Mouse (Mus musculus): ENCODE measurements around the gene Lekr1.

The Lekr1 gene

GRCm38 (mm10) chr3:65830801-65831200 lies 164.8 kb downstream of the Lekr1 start:
- DNase-seq (ENCODE audit: low read depth, low spot score) = no peak

- DNase-seq (ENCODE audit: low read depth, low spot score) = no peak
Observed at GRCm38 (mm10) chr3:65832398-65832797, 166.4 kb downstream of the Lekr1 start.

- no peak for DNase-seq (ENCODE audit: low read depth, low spot score)
Observed at GRCm38 (mm10) chr3:65836435-65836834, 170.4 kb downstream of the Lekr1 start.

- DNase-seq (ENCODE audit: low read depth, low spot score) = peak; percentile 36
Observed at GRCm38 (mm10) chr3:65839664-65840063, 173.6 kb downstream of the Lekr1 start.

GRCm38 (mm10) chr3:65841175-65841574 lies 175.1 kb downstream of the Lekr1 start:
- no peak for DNase-seq (ENCODE audit: low read depth, low spot score)

GRCm38 (mm10) chr3:65842515-65843184 lies 176.6 kb downstream of the Lekr1 start:
- DNase-seq (ENCODE audit: low read depth, low spot score) = no peak

- no peak for DNase-seq (ENCODE audit: low read depth, low spot score)
Observed at GRCm38 (mm10) chr3:65843185-65843552, 177.1 kb downstream of the Lekr1 start.

- peak; percentile 92 for DNase-seq (ENCODE audit: low read depth, low spot score)
Observed at GRCm38 (mm10) chr3:65844302-65844701, 178.3 kb downstream of the Lekr1 start.

- DNase-seq (ENCODE audit: low read depth, low spot score) = peak; percentile 45
Observed at GRCm38 (mm10) chr3:65844851-65845552, 179.0 kb downstream of the Lekr1 start.

GRCm38 (mm10) chr3:65847158-65847787 lies 181.2 kb downstream of the Lekr1 start:
- peak; percentile 32 for DNase-seq (ENCODE audit: low read depth, low spot score)

- no peak for DNase-seq (ENCODE audit: low read depth, low spot score)
Observed at GRCm38 (mm10) chr3:65853746-65854145, 187.7 kb downstream of the Lekr1 start.

GRCm38 (mm10) chr3:65855521-65855920 lies 189.5 kb downstream of the Lekr1 start:
- no peak for DNase-seq (ENCODE audit: low read depth, low spot score)

GRCm38 (mm10) chr3:65858118-65858517 lies 192.1 kb downstream of the Lekr1 start:
- no peak for DNase-seq (ENCODE audit: low read depth, low spot score)

GRCm38 (mm10) chr3:65858741-65859348 lies 192.8 kb downstream of the Lekr1 start:
- no peak for DNase-seq (ENCODE audit: low read depth, low spot score)

- no peak for DNase-seq (ENCODE audit: low read depth, low spot score)
Observed at GRCm38 (mm10) chr3:65859750-65860149, 193.7 kb downstream of the Lekr1 start.

- DNase-seq (ENCODE audit: low read depth, low spot score) = no peak
Observed at GRCm38 (mm10) chr3:65860903-65861302, 194.9 kb downstream of the Lekr1 start.

- DNase-seq (ENCODE audit: low read depth, low spot score) = peak; percentile 60
Observed at GRCm38 (mm10) chr3:65861471-65861881, 195.4 kb downstream of the Lekr1 start.

GRCm38 (mm10) chr3:65863297-65863696 lies 197.3 kb downstream of the Lekr1 start:
- DNase-seq (ENCODE audit: low read depth, low spot score) = peak; percentile 94

- no peak for DNase-seq (ENCODE audit: low read depth, low spot score)
Observed at GRCm38 (mm10) chr3:65863762-65864377, 197.8 kb downstream of the Lekr1 start.

GRCm38 (mm10) chr3:65868931-65869330 lies 202.9 kb downstream of the Lekr1 start:
- no peak for DNase-seq (ENCODE audit: low read depth, low spot score)

GRCm38 (mm10) chr3:65869724-65870123 lies 203.7 kb downstream of the Lekr1 start:
- peak; percentile 54 for DNase-seq (ENCODE audit: low read depth, low spot score)

GRCm38 (mm10) chr3:65871188-65871603 lies 205.2 kb downstream of the Lekr1 start:
- DNase-seq (ENCODE audit: low read depth, low spot score) = peak; percentile 96
